Mouse (Mus musculus) cerebellum, adult 8-10 months (tissue): ENCODE results near the gene Rbbp5.
"Not testable (repeated sequence)": the region's sequence is repeated elsewhere in the genome, so short reads cannot be mapped to it uniquely, and the experiment has no call there.

Experiments used
- DNase-seq: peaks from one replicate; pipeline ENCODE4 v3.0.0; 2022

Gene Rbbp5

GRCm38 (mm10) chr1:132476928-132477691 lies at the start of gene Rbbp5:
Gene Rbbp5, plus strand, starts transcription at chr1:132477365.
- peak; percentile 90 for DNase-seq

- no peak for DNase-seq
Observed at GRCm38 (mm10) chr1:132430818-132431217, 46.3 kb upstream of the Rbbp5 start.

GRCm38 (mm10) chr1:132431716-132432115 lies 45.4 kb upstream of the Rbbp5 start:
- peak; percentile 41 for DNase-seq

GRCm38 (mm10) chr1:132433349-132433748 lies 43.8 kb upstream of the Rbbp5 start:
- no peak for DNase-seq

GRCm38 (mm10) chr1:132434032-132434431 lies 43.1 kb upstream of the Rbbp5 start:
- no peak for DNase-seq

GRCm38 (mm10) chr1:132436320-132436958 lies 40.7 kb upstream of the Rbbp5 start:
- DNase-seq: no peak

- no peak for DNase-seq
Observed at GRCm38 (mm10) chr1:132436960-132437359, 40.2 kb upstream of the Rbbp5 start.

- no peak for DNase-seq
Observed at GRCm38 (mm10) chr1:132437389-132437788, 39.8 kb upstream of the Rbbp5 start.

GRCm38 (mm10) chr1:132440896-132441435 lies 36.2 kb upstream of the Rbbp5 start:
- DNase-seq: no peak

GRCm38 (mm10) chr1:132449742-132450141 lies 27.4 kb upstream of the Rbbp5 start:
- DNase-seq: no peak

- DNase-seq: no peak
Observed at GRCm38 (mm10) chr1:132464651-132465050, 12.5 kb upstream of the Rbbp5 start.

GRCm38 (mm10) chr1:132468926-132469325 lies 8.2 kb upstream of the Rbbp5 start:
- no peak for DNase-seq

GRCm38 (mm10) chr1:132469519-132469918 lies 7.6 kb upstream of the Rbbp5 start:
- DNase-seq: no peak

- not testable (repeated sequence) for DNase-seq
Observed at GRCm38 (mm10) chr1:132470031-132470430, 7.1 kb upstream of the Rbbp5 start.

GRCm38 (mm10) chr1:132471032-132471431 lies 6.1 kb upstream of the Rbbp5 start:
- DNase-seq: no peak

GRCm38 (mm10) chr1:132471499-132471898 lies 5.7 kb upstream of the Rbbp5 start:
- DNase-seq: no peak

- DNase-seq: no peak
Observed at GRCm38 (mm10) chr1:132472537-132472936, 4.6 kb upstream of the Rbbp5 start.

GRCm38 (mm10) chr1:132474496-132474895 lies 2.7 kb upstream of the Rbbp5 start:
- no peak for DNase-seq

GRCm38 (mm10) chr1:132476575-132476927 lies 614 bp upstream of the Rbbp5 start:
- DNase-seq: no peak

- no peak for DNase-seq
Observed at GRCm38 (mm10) chr1:132479438-132479837, 2.3 kb downstream of the Rbbp5 start.

GRCm38 (mm10) chr1:132481619-132482018 lies 4.5 kb downstream of the Rbbp5 start:
- DNase-seq: no peak

- DNase-seq: no peak
Observed at GRCm38 (mm10) chr1:132483234-132483633, 6.1 kb downstream of the Rbbp5 start.

- no peak for DNase-seq
Observed at GRCm38 (mm10) chr1:132483759-132484158, 6.6 kb downstream of the Rbbp5 start.

- no peak for DNase-seq
Observed at GRCm38 (mm10) chr1:132500535-132500934, 23.4 kb downstream of the Rbbp5 start.
